Mouse (Mus musculus): Measurements from ENCODE around the gene Vmn1r152.
"Not testable (repeated sequence)": the region's sequence is repeated elsewhere in the genome, so short reads cannot be mapped to it uniquely, and the experiment has no call there.

Vmn1r152 gene

GRCm38 (mm10) chr7:22522667-22523066, at the start of gene Vmn1r152:
Vmn1r152 (plus strand) TSS chr7:22522967.
- DNase-seq = not testable (repeated sequence)

GRCm38 (mm10) chr7:22499578-22499977, 23.2 kb upstream of the Vmn1r152 start, which contains the start of gene Vmn1r151:
Vmn1r151 (minus strand) TSS chr7:22499678.
- not testable (repeated sequence) for DNase-seq

GRCm38 (mm10) chr7:22534787-22535186, 12.0 kb downstream of the Vmn1r152 start, which contains the start of gene Gm8677:
Gm8677 (minus strand) TSS chr7:22534887.
- DNase-seq = not testable (repeated sequence)

- not testable (repeated sequence) for DNase-seq
Measured at GRCm38 (mm10) chr7:22565243-22565642, 42.5 kb downstream of the Vmn1r152 start, which contains the start of gene Gm4201. Gm4201 (minus strand) TSS chr7:22565343.
